Mouse (Mus musculus): ENCODE measurements around the gene Atad1.

GRCm38 (mm10) chr19:32653630-32654362 lies 85.8 kb downstream of the Atad1 start:
- TF ChIP-seq CTCF (IDR thresholded peaks at IDR 0.05; ENCODE audit: insufficient read depth, low read depth, low read length) (no peak), POLR2A (IDR thresholded peaks at IDR 0.05; ENCODE audit: insufficient read depth, low read depth, low read length) (no peak)
